Mouse (Mus musculus) 3T3-L1 (cell line): ENCODE measurements around the gene Tpd52l2.

Source experiments
- DNase-seq: peaks from one replicate; pipeline ENCODE4 v3.0.0-alpha.2; 2015; ENCODE audit warnings: low read depth, low spot score

The Tpd52l2 gene

DNA sequence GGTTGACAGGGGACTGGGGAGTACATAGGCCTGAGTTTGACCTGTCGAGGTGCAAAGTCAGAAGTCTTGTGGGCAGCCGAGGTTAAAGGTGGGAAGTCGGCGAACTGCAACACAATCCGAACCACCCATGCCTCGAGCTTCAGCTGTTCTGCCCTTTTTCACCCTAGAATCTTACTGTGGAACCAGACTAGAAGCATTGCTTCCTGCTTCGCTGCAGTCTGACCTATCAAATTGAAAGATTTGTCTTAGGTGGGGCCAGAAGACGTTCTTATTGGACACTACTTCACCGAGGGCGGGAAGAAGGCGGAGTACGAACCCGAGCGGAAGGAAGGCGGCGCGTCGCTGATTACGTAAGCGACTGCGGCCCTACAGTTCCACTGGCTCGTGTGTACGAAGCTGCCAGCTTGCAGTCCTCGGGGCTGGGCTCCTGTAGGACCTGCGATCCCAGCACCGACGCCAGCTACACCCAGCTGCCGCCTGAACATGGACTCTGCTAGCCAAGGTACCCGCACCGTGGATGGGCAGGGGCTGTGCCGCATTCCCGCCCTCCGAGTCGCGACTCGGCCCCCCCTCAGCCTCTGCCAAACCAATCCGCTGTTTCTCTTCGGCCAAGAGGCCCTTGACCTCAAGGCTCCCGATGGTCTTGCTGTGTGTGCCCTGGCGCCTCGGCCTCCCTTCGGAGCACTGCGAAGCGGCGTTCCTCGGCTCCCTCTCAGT lies at the start of gene Tpd52l2:
TSS of gene Tpd52l2 (plus strand) at position 312 of the 717 bp plus-strand sequence.
- peak; percentile 100 for DNase-seq

DNA sequence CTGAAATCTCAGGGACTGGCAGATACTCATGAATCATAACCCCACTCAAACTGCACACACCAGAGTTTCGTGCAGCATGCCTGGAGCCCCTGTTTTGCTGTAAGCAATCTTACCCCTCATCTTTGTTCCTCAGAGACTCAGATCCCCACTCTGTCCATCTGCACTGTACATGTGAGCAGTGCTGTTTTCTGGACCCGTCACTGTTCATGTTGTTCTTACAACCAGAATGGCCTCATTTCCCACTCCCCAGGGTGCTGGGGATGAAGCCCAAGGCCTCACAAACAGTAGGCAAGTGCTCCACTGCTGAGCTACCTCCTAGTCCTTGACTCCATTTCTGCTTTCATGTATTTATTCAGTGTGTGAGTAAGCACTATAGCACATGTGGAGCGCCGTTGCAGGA lies 44.8 kb upstream of the Tpd52l2 start:
- no peak for DNase-seq

DNA sequence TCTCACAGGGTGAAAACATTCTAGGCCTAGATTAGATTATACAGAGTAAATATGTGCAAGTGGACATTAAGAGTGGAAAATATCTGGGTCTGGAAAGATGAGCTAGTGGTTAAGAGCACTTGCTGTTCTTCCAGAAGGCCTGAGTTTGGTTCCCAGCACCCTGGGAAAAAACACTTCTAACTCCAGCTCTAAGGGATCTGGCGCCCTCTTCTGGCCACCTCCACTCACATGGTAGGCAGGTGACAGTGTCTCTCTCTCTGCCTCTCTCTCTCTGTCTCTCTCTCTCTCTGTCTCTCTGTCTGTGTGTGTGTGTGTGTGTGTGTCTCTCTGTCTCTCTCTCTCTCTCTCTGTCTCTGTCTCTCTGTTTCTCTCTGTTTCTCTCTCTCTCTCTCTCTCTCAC lies 43.7 kb upstream of the Tpd52l2 start:
- DNase-seq: no peak

DNA sequence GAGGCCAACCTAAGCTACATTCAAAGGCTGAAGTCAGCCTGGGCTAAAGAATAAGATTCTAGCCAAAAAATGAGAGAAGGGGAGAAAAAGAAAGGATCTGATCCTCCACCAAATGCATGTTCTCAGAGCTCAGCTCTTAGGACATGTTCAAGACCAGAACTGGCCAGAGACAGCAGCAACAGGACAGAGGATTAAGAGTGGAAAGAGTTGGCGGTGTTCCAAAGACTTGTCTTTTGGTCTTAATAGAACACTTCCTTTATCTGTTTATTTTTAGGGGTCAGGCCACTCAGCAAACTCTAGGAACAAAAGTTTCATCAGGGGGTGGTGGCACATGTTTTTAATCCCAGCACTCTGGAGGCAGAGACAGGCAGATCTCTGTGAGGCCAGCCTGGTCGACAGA lies 41.0 kb upstream of the Tpd52l2 start:
- DNase-seq: peak; percentile 25

DNA sequence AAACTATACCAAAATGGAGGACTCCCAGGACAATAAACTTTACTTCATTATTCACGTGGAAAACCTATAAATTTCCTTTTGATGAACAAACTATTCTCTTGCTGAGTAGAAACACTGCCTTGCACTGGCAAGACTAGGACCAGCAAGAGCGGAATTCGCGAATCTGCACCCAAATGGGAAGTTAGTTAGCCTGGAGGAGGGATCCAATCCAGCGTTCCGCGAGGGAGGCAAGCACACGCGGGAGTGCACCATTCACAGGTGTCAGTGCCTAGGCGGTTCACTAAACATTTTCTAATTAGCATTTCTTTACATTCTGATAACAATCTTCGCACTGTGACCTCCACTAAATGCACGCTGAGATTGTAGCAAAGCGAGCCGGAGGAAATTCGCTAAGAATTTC lies 39.1 kb upstream of the Tpd52l2 start:
- no peak for DNase-seq

DNA sequence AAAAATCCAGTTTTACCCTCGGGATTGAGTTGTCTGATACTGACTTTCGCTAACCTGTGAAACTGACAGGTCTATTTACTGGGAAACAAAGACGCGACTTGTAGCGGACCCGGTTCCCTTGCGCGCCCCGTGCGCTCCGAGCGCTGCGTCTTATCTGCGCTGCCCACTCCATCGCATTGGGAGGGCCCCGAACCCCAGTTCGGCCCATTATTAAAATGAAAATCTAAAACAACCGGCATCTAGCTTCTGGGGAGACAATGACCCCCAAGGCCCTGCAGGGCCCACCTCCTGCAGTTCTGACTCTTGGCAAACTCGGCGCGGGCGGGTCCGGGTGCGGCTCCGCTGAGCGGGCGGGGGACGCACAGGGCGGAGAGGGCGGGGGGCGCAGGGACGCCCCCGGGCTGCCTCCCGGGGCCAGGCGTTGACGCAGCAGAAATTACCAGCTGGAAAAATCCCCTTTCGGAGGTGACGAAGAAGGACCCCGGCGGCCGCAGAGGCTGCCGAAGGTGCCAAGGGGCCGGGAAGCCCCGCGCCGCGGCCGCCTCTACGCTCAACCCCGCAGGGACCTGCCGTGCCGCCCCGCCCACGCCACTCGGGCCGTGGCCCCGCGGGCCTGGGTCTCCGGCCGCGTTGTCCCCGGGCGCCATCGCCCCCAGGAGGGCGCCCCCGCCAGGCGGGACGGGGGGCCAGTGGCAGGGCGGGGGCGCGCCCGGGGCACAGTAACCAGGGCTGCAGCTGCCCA lies 38.4 kb upstream of the Tpd52l2 start:
- no peak for DNase-seq

DNA sequence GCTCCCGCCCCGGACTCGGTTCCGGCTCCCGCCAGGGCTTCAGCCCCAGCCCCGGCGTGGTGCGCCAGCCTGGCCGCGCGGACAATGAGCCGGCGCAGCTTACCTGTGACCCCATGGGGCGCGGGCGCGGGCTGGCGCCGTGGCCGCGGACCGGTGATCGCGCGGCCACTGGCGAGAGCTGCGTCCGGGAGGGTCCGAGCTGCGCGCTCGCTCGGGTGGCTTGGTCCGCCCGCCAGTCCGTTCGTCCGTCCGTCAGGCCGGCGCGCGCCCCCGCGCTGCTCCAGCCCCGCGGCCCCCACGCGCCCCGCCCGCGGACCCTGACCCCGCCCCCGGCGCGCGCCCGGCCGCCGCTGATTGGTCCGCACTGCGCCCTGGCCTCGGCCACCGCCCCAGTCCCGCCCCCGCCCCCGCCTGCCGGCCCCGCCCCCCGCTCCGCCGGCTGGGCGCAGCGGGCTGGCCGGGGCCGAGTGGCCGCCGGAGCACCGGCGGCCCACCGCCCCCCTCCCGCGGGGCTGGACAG lies 37.7 kb upstream of the Tpd52l2 start, which contains the start of gene Zbtb46:
TSS of gene Zbtb46 (minus strand) at position 274 of the 520 bp plus-strand sequence.
- DNase-seq: peak; percentile 58

DNA sequence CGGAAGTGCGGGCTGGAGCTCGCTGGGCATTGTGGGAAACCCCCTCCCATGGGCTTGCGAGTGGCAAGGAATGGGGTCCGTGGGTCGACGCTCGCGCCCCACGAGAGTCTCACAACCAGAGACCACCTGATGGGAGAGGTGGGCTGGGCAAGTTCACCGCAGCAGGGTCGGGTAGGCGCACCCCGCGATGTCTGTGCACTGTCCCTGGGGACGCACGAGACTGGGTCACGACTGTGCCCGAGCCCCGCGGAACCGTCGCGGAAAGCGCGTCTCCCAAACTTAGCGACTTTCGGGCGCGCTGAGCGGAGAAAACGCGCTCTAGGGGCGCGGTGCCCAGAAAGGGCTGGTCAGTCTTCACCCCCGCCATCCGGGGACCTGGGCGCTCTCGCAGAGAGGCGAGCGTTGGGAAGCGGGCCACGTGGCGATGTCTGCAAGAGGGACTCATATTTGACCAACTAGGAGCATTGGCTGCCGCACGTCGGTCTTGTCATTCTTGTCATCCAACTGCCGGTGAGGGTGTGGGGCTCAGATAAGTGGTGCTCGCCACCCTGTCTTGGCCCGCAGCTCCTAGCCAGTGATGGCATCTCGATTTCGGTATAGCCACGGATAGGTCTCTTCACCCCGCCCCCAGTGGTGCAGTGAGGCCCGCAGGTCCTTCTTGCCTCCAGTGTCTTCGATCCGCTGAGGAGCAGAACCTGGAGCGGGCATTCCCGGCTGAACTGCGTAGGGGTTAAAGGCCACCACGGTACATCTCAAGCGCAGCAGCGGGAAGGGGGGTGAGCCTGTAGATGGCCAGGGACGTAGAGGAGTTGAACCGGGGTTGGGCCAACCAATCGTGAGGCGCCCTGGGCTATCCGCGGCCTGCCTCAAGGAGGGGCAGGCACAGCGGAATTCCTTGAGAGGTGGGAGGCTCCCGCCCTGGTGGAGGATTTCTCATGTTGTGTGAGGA lies 37.0 kb upstream of the Tpd52l2 start:
- no peak for DNase-seq

DNA sequence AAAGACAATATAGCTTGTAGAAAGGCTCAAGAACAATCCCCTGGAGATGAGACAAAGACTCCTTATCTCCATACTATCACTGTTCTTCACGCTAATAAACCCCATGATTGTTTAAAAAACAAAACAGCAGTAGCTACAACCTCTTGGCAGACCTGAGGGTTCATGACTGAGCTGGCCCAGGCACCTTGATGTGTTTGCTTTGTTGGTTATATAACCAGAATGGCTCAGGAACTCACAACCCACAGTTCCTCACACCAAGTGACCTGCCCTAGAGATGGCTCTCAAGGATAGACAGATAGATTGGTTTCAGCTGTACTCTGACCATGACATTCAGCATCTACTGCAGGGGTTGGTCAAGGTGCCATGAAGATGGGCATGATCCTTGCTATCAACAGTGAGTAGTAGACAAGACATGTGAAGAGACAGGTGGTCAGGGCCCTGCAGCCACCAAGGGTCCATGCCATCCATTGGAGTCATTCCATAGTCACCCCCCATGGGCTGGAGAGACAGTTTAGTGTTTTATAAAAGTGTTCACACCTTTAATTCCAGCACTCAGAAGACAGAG lies 35.3 kb upstream of the Tpd52l2 start:
- DNase-seq: no peak

DNA sequence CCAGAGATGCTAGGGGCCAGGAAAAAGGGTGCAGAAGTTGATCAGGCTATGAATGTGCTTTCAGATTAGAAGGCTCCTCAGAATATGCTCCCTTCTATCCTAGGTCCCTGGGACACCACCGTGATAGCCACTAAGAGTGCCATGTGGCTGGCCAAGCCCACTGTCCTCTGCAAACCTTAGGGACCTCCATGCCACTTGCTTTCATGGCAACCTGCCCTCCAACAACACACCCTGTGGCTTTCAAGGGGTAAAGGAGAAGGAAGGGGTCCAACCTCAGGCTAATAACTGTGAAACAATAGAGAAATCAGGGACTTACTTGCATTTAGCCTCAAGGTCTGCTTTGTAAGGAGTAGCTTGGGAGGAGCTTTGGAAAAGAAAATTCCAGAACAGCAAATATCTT lies 34.3 kb upstream of the Tpd52l2 start:
- DNase-seq: no peak

DNA sequence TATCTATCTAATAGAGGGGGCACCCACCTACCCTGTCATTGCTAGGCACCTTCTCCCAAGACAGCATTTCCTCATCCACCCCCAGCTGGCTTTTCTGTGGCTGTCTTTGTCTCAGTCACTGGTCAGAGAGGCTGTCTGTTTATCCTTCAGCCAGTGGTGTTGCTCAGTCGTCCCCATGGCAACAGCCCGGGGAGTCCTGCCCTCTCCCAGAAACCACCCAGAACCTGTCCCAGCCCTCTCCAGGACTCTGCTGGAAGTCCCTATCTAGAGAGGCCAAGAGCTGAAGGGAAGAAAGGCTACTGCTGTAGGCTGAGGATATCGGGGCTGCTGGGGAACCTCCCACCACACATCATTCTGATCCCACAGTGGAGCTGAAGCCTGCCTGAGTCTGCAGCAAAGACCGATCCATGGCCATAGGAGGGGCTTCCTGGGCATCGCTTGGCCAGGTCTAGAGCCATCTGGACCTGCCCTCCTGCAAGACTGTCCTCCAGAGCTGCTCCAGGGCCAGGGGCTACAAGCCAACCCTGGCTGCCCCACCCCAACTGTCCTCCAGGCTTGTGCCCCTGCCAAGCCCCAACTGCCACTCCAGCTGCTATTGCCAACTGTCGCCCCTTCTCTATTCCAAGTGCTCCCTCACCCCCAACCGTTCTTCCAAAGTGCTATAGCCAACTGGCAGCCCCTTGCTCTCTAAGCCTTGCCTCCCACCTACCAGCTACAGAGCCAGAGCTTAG lies 33.8 kb upstream of the Tpd52l2 start:
- DNase-seq: peak; percentile 44

DNA sequence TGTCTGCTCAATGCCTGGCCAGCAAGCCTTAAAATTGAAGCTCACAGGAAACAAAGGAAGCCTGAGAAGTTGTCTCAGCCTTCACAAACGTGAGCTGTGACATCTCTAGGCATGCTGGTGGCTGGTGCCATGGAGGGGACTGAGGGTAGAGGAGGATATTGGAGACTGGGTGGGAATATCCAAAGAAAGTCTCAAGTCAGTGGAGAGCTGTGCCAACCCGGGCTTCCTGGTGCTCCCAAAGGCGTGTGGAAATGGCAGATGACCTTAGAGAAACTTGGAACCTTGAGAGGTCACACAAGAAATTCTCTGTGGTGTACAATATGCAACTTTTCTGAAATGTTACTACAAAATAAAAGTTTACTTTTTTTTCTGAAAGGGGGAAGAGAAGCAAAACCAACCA lies 31.5 kb upstream of the Tpd52l2 start:
- no peak for DNase-seq

DNA sequence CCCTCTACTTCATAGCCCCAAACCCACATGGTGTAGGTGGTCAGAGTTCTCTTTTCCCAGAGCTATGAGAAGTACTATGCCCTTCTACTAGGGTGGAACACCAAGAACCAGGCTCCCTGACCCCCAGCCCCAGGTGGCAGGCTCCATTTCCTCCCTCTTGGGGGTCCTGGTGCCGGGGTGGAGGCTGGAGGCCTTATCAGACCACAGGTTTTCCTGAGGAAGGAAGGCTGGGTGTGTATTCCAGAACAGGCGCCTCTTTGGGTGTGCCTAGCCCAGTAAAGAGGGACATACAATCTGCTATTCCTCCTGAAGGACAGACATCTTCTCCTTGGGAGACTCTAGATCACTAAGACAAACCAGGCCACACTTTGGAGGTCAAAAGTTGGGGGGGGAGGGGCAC lies 26.7 kb upstream of the Tpd52l2 start:
- no peak for DNase-seq

DNA sequence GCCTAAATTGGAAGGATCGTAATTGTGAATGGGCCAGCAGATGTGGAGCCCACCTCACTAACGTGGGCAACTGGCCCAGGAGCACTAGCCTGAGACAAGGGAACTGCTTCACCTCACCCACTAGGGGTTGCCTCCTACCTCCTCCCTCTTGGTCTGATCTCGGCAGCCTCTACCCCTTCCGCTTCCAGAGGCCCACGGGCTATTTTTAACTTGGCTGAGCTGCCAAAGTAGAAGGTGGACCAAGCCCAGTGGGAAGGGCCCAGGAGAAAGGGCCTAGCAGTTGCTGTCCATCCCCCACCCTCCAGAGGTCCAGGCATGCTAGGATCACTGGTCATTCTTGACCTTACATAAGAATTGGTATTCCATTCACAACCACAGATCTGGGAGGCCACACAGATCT lies 25.7 kb upstream of the Tpd52l2 start:
- peak; percentile 63 for DNase-seq

DNA sequence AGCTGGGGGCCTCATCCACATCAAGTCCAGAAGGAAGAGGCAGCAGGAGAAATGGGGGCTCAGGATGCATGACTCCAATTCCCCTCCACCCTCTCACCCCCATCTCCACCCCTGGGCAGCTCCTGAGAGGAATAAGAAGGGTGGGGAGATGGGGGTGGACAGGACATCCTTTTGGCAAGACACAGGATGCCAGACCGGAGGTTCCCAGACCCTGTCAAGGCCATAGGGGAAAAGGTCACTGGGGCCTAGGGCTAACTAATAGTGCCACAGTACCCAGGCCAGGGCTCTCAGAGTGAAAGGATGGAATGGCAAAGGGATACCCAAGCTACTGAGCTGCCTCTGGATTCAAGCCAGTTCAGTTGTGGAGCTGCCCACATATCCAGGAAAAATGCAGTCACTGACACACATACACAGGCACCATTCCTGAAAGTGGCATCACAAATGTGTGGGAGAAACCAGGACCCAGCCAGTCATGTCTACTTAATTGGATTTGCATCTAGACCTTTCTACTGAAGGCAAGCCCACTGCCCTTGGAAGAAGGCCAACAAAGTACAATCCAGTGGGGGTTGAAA lies 24.6 kb upstream of the Tpd52l2 start:
- DNase-seq: no peak

DNA sequence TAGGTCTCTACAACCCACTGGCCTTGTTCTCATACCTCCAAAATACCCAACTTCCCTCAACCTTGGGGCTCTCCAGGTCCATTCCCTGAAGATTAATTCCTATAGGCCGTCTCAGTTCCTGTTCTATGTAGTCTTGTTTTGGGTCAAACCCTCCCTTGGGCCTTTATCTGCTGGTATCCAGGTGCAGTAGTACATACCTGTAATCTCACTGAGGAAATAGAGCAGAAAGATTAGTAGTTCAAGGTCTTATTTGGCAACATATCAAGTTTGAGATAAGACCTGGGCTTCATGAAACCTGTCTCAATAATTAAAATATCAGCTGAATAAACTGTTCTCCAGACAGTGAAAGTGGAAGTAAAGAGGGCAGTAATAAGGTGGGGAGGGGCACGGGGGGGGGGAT lies 13.8 kb upstream of the Tpd52l2 start:
- DNase-seq: no peak

DNA sequence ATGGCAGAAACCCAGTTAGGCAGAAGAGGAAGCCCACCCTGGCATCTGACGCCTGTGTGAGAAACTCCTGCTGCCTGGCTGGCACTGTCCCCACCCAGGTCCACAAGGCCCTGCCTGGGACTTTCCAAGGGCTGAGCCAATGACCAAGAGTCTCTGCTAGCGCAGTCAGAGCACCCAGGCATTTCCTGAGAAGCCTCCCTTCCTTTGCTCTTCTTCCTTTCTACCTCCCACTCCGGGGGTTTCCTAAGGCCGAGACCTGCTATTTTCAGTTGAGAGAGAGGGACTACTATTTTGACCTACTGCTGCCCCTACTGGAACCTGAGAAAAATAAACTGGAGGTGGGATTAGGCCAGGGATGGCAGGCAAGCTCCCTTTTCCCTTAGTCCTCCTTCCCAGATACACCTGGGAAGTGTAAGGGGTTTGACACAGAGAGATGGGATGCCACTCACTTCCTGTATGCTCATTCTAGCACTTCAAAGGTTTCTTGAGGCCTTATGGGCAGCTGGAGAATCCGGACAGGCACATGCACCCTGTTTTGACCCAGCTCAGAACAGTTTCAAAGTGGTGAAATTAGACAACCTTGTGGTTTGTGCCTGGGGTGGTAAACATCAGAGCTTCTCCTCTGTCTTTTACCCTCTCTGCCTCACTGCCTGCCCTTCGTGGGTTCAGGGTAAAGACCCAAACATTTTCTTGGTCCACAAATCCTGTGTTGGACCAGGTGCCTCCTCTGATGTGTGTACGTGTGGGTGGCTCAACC lies 13.2 kb upstream of the Tpd52l2 start:
- DNase-seq: peak; percentile 41

DNA sequence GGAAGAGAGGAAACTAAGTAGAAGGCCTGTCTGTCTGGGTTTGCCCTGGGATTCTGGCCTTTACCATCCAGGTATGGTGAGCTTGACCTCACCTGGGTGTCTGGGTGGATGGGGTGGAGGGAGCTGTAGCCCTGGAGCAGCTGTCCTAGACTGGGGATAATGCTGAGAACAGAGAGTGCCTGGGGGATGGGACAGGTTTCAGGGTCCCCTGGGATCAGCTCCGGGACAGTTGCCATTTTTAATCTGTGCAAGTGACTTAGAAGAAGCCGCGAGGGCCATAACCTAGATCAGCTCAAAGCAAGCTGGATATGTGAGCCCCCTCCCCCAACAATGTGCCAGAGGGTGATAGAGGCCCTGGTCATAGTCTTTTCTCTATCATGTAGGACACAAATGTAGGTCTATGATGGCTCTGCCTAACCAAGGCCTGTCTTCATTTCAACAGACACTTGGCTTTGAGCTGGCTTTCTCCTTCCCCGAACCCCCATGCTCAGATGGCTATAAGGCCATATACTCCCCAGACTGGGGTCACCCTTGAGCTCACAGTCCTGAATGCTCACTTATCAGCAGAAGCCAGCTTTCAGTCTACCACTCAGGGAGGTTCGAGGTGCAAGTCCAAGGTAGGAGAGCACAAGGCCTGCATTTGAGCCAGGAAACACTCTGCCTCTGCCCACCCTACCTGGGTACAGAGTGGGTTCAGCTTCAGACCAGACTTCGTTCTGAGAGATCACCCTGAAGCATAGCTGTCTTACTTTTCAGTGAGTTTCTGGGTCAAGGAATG lies 12.3 kb upstream of the Tpd52l2 start:
- no peak for DNase-seq

DNA sequence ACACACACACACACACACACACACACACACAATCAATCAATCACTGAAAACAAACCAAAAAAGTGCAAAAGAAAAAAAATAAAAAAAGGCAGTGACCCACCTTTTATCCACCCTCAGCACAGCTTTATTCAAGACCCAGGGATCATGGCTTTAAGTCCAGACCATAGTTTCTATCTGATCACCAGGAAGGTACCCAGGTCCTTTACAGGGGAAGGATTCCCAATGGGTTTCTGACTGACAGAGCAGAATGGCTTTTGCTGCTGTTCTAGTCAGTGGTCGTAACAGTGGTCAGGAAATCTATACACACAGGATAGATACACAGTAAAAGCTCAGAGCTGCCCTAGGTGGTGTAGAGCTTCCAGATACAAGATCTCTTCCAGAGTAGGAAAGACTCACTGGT lies 11.2 kb upstream of the Tpd52l2 start:
- no peak for DNase-seq
